Mouse (Mus musculus): Measurements from ENCODE around the gene Krtap1-5. TPM values are rescaled to one million over a fixed set of nuclear protein-coding genes. Genes with fewer than 3 reads are reported as not detected.

Krtap1-5 gene
- polyA plus RNA-seq, 1 experiment from 2014 or later = not detected

GRCm38 (mm10) chr11:99581564-99581963 lies 748 bp upstream of the Krtap1-5 start:
- Histone ChIP-seq H3K4me2 (no peak overlapping the region), H3K36me3 (replicated peaks) (no peaks in the 10 kb centered on the region), H3K4me1 (replicated peaks) (no peaks in the 10 kb centered on the region), H3K9me3 (replicated peaks) (no peaks in the 10 kb centered on the region), H3K4me3 (replicated peaks) (no peak overlapping the region), H3K27me3 (no peaks in the 10 kb centered on the region), H3K9ac (no peak overlapping the region), H3K27ac (replicated peaks) (no peak overlapping the region)
- no peak for ATAC-seq (ENCODE audit: insufficient read depth)
- 67% methylated on average over 6 of the region's 6 CpGs for WGBS (ENCODE audit: insufficient replicate concordance)

GRCm38 (mm10) chr11:99581051-99581450 lies 235 bp upstream of the Krtap1-5 start:
- no peak for ATAC-seq (ENCODE audit: insufficient read depth)
- Histone ChIP-seq H3K4me1 (replicated peaks) (no peaks in the 10 kb centered on the region), H3K36me3 (replicated peaks) (no peaks in the 10 kb centered on the region), H3K9me3 (replicated peaks) (no peaks in the 10 kb centered on the region), H3K4me3 (replicated peaks) (no peak overlapping the region), H3K4me2 (no peak overlapping the region), H3K27me3 (no peaks in the 10 kb centered on the region), H3K9ac (no peak overlapping the region), H3K27ac (replicated peaks) (no peak overlapping the region)
- 77% methylated on average over 5 of the region's 5 CpGs for WGBS (ENCODE audit: insufficient replicate concordance)

GRCm38 (mm10) chr11:99574106-99574505 lies 6.7 kb downstream of the Krtap1-5 start:
- 0% methylated on average over 7 of the region's 7 CpGs for WGBS (ENCODE audit: insufficient replicate concordance)
- H3K4me3 ChIP-seq (replicated peaks) = no peak overlapping the region
- no peak for ATAC-seq (ENCODE audit: insufficient read depth)
- H3K4me2 ChIP-seq = no peak overlapping the region
- no peaks in the 10 kb centered on the region for H3K36me3 ChIP-seq (replicated peaks)
- no peaks in the 10 kb centered on the region for H3K9me3 ChIP-seq (replicated peaks)
- no peak overlapping the region for H3K9ac ChIP-seq
- no peaks in the 10 kb centered on the region for H3K4me1 ChIP-seq (replicated peaks)
- H3K27me3 ChIP-seq = no peaks in the 10 kb centered on the region
- H3K27ac ChIP-seq (replicated peaks) = no peak overlapping the region

GRCm38 (mm10) chr11:99573164-99573563 lies 7.7 kb downstream of the Krtap1-5 start:
- Histone ChIP-seq H3K4me1 (replicated peaks) (no peaks in the 10 kb centered on the region), H3K27me3 (no peaks in the 10 kb centered on the region), H3K36me3 (replicated peaks) (no peaks in the 10 kb centered on the region), H3K9ac (no peak overlapping the region), H3K27ac (replicated peaks) (no peak overlapping the region), H3K9me3 (replicated peaks) (no peaks in the 10 kb centered on the region), H3K4me3 (replicated peaks) (no peak overlapping the region), H3K4me2 (no peak overlapping the region)
- 44% methylated on average over 4 of the region's 4 CpGs for WGBS (ENCODE audit: insufficient replicate concordance)
- ATAC-seq (ENCODE audit: insufficient read depth) = no peak

- no peak within 1 kb of the TSS for H3K9ac ChIP-seq
- no peaks in the 10 kb centered on the region for H3K9me3 ChIP-seq (replicated peaks)
- H3K4me1 ChIP-seq (replicated peaks) = no peaks in the 10 kb centered on the region
- no peak within 1 kb of the TSS for H3K4me2 ChIP-seq
- no peak for ATAC-seq (ENCODE audit: insufficient read depth)
- 69% methylated on average over 7 of the region's 7 CpGs for WGBS (ENCODE audit: insufficient replicate concordance)
- H3K27me3 ChIP-seq = no peaks in the 10 kb centered on the region
- no peak within 1 kb of the TSS for H3K4me3 ChIP-seq (replicated peaks)
- H3K27ac ChIP-seq (replicated peaks) = no peak within 1 kb of the TSS
- H3K36me3 ChIP-seq (replicated peaks) = no peaks in the 10 kb centered on the region
Measured at GRCm38 (mm10) chr11:99566530-99566929, 14.3 kb downstream of the Krtap1-5 start, which contains the start of gene Krtap3-1. Gene Krtap3-1 (minus strand): TSS chr11:99566630.

- no peak for ATAC-seq (ENCODE audit: insufficient read depth)
- Histone ChIP-seq H3K9ac (no peak overlapping the region), H3K9me3 (replicated peaks) (no peaks in the 10 kb centered on the region), H3K27me3 (no peaks in the 10 kb centered on the region), H3K4me3 (replicated peaks) (no peak overlapping the region), H3K4me2 (no peak overlapping the region), H3K27ac (replicated peaks) (no peak overlapping the region), H3K4me1 (replicated peaks) (no peaks in the 10 kb centered on the region), H3K36me3 (replicated peaks) (no peaks in the 10 kb centered on the region)
- 59% methylated on average over 6 of the region's 6 CpGs for WGBS (ENCODE audit: insufficient replicate concordance)
Measured at GRCm38 (mm10) chr11:99562580-99562979, 18.2 kb downstream of the Krtap1-5 start.

- Histone ChIP-seq H3K4me3 (replicated peaks) (no peak within 1 kb of the TSS), H3K9ac (no peak within 1 kb of the TSS), H3K27ac (replicated peaks) (no peak within 1 kb of the TSS), H3K27me3 (no peaks in the 10 kb centered on the region), H3K9me3 (replicated peaks) (no peaks in the 10 kb centered on the region), H3K36me3 (replicated peaks) (no peaks in the 10 kb centered on the region), H3K4me1 (replicated peaks) (no peaks in the 10 kb centered on the region), H3K4me2 (no peak within 1 kb of the TSS)
- ATAC-seq (ENCODE audit: insufficient read depth) = no peak
- WGBS (ENCODE audit: insufficient replicate concordance) = 76% methylated on average over 9 of the region's 9 CpGs
Measured at GRCm38 (mm10) chr11:99559366-99559765, 21.4 kb downstream of the Krtap1-5 start, which contains the start of gene Gm11939. Gene Gm11939 (minus strand): TSS chr11:99559466.

- no peaks in the 10 kb centered on the region for H3K27me3 ChIP-seq
- WGBS (ENCODE audit: insufficient replicate concordance) = 60% methylated on average over 3 of the region's 3 CpGs
- H3K27ac ChIP-seq (replicated peaks) = no peak overlapping the region
- no peaks in the 10 kb centered on the region for H3K9me3 ChIP-seq (replicated peaks)
- no peak for ATAC-seq (ENCODE audit: insufficient read depth)
- H3K36me3 ChIP-seq (replicated peaks) = no peaks in the 10 kb centered on the region
- H3K4me3 ChIP-seq (replicated peaks) = no peak overlapping the region
- H3K4me1 ChIP-seq (replicated peaks) = no peaks in the 10 kb centered on the region
- H3K9ac ChIP-seq = no peak overlapping the region
- H3K4me2 ChIP-seq = no peak overlapping the region
Measured at GRCm38 (mm10) chr11:99557976-99558745, 22.7 kb downstream of the Krtap1-5 start.

- WGBS (ENCODE audit: insufficient replicate concordance) = 69% methylated on average over 2 of the region's 2 CpGs
- no peak within 1 kb of the TSS for H3K4me2 ChIP-seq
- no peak within 1 kb of the TSS for H3K4me3 ChIP-seq (replicated peaks)
- ATAC-seq (ENCODE audit: insufficient read depth) = no peak
- H3K4me1 ChIP-seq (replicated peaks) = no peaks in the 10 kb centered on the region
- H3K9ac ChIP-seq = no peak within 1 kb of the TSS
- H3K36me3 ChIP-seq (replicated peaks) = no peaks in the 10 kb centered on the region
- H3K27ac ChIP-seq (replicated peaks) = no peak within 1 kb of the TSS
- no peaks in the 10 kb centered on the region for H3K9me3 ChIP-seq (replicated peaks)
- H3K27me3 ChIP-seq = no peaks in the 10 kb centered on the region
Measured at GRCm38 (mm10) chr11:99556753-99557152, 24.1 kb downstream of the Krtap1-5 start, which contains the start of gene Krtap3-2. Gene Krtap3-2 (minus strand): TSS chr11:99556853.

GRCm38 (mm10) chr11:99556195-99556594 lies 24.6 kb downstream of the Krtap1-5 start:
- 61% methylated on average over 2 of the region's 2 CpGs for WGBS (ENCODE audit: insufficient replicate concordance)
- Histone ChIP-seq H3K27me3 (no peaks in the 10 kb centered on the region), H3K4me2 (no peak overlapping the region), H3K27ac (replicated peaks) (no peak overlapping the region), H3K4me1 (replicated peaks) (no peaks in the 10 kb centered on the region), H3K36me3 (replicated peaks) (no peaks in the 10 kb centered on the region), H3K9ac (no peak overlapping the region), H3K9me3 (replicated peaks) (no peaks in the 10 kb centered on the region), H3K4me3 (replicated peaks) (no peak overlapping the region)
- no peak for ATAC-seq (ENCODE audit: insufficient read depth)

- ATAC-seq (ENCODE audit: insufficient read depth) = no peak
- WGBS (ENCODE audit: insufficient replicate concordance) = 35% methylated on average over 4 of the region's 4 CpGs
- H3K9ac ChIP-seq = no peak within 1 kb of the TSS
Measured at GRCm38 (mm10) chr11:99550765-99551164, 30.1 kb downstream of the Krtap1-5 start, which contains the start of gene Krtap3-3. Gene Krtap3-3 (minus strand): TSS chr11:99550865.

GRCm38 (mm10) chr11:99547892-99548291 lies 32.9 kb downstream of the Krtap1-5 start:
- H3K9me3 ChIP-seq (replicated peaks) = no peaks in the 10 kb centered on the region
- H3K4me1 ChIP-seq (replicated peaks) = no peaks in the 10 kb centered on the region
- ATAC-seq (ENCODE audit: insufficient read depth) = no peak
- no peak overlapping the region for H3K27ac ChIP-seq (replicated peaks)
- H3K4me2 ChIP-seq = no peak overlapping the region
- no peaks in the 10 kb centered on the region for H3K27me3 ChIP-seq
- no peak overlapping the region for H3K4me3 ChIP-seq (replicated peaks)
- H3K9ac ChIP-seq = no peak overlapping the region
- no peaks in the 10 kb centered on the region for H3K36me3 ChIP-seq (replicated peaks)

More at GRCm38 (mm10) chr11:99550765-99551164, 30.1 kb downstream of the Krtap1-5 start, which contains the start of gene Krtap3-3:
- no peaks in the 10 kb centered on the region for H3K9me3 ChIP-seq (replicated peaks)
- no peaks in the 10 kb centered on the region for H3K4me1 ChIP-seq (replicated peaks)
- H3K36me3 ChIP-seq (replicated peaks) = no peaks in the 10 kb centered on the region
- no peak within 1 kb of the TSS for H3K4me3 ChIP-seq (replicated peaks)
- H3K27me3 ChIP-seq = no peaks in the 10 kb centered on the region
- H3K27ac ChIP-seq (replicated peaks) = no peak within 1 kb of the TSS
- H3K4me2 ChIP-seq = no peak within 1 kb of the TSS

Measured in liver, embryonic 15.5 days (tissue).